ENCODE assay signal across 8 mouse cellular contexts in genomic region chr2:31654854-31655559, GRCm38 (mm10). TPM values are rescaled to one million over a fixed set of nuclear protein-coding genes. Genes with fewer than 3 reads are reported as not detected.
DNase-seq lines count a peak whose midpoint lies in the region; ATAC-seq lines count a peak whose summit lies in the region.

No protein-coding gene starts in this region.

- peak overlapping the region; percentile 54 for H3K4me3 ChIP-seq in kidney, embryonic 15.5 days (replicated peaks)
- peak overlapping the region; percentile 50 for H3K4me3 ChIP-seq in neural tube, embryonic 12.5 days

- H3K4me2 ChIP-seq in kidney, embryonic 15.5 days: peak overlapping the region; percentile 95
- peak overlapping the region; percentile 86 for H3K4me2 ChIP-seq in neural tube, embryonic 12.5 days (replicated peaks)

- DNase-seq in ovary, postnatal 14 days (ENCODE audit: low spot score): peak; percentile 39
- DNase-seq in ovary, postnatal 10 days (ENCODE audit: low spot score): no peak
- peak; percentile 88 to 90 for DNase-seq in cerebellum, postnatal 10 days
- peak; percentile 50 for DNase-seq in gastrocnemius, postnatal 14 days
- peak; percentile 33 for DNase-seq in liver

- intact Hi-C loops in gastrocnemius, postnatal 14 days (cut with DNase I; ENCODE audit: low total_unique reads): loop anchor here (2.0 kb wide), 1 partner anchor 168 kb away; no protein-coding TSS in a partner anchor

- no peak overlapping the region for H3K27ac ChIP-seq in kidney, embryonic 15.5 days
- no peak overlapping the region for H3K27ac ChIP-seq in neural tube, embryonic 12.5 days

- peaks cover 17% of the 10 kb centered on the region for H3K4me1 ChIP-seq in kidney, embryonic 15.5 days
- peaks cover 12% of the 10 kb centered on the region for H3K4me1 ChIP-seq in neural tube, embryonic 12.5 days

- no peak for ATAC-seq in kidney, embryonic 15.5 days (replicated peaks; ENCODE audit: low FRiP score)
- no peak for ATAC-seq in neural tube, embryonic 12.5 days (ENCODE audit: low FRiP score, low read depth)
- no peak for ATAC-seq in megakaryocyte-erythroid progenitor cell, adult 5-6 weeks (replicated peaks; ENCODE audit: low FRiP score, low TSS enrichment, poor library complexity, severe bottlenecking)

- H3K9ac ChIP-seq in kidney, embryonic 15.5 days: peak overlapping the region; percentile 29; the same call in 1 of the 2 replicates
- H3K9ac ChIP-seq in neural tube, embryonic 12.5 days: no peak overlapping the region

- H3K27me3 ChIP-seq in kidney, embryonic 15.5 days: peaks cover 82% of the 10 kb centered on the region
- H3K27me3 ChIP-seq in neural tube, embryonic 12.5 days (replicated peaks): peaks cover 94% of the 10 kb centered on the region

- 0 out of 2 replicates have a peak, but pooled peaks cover 3% of the 10 kb centered on the region for H3K9me3 ChIP-seq in kidney, embryonic 15.5 days (replicated peaks)
- H3K9me3 ChIP-seq in neural tube, embryonic 12.5 days: peaks cover 5% of the 10 kb centered on the region; the same call in 1 of the 2 replicates

- 5% methylated on average over 22 of the region's 22 CpGs for WGBS in kidney, embryonic 15.5 days
- 7% methylated on average over 22 of the region's 22 CpGs for WGBS in neural tube, embryonic 12.5 days

- no peaks in the 10 kb centered on the region for H3K36me3 ChIP-seq in kidney, embryonic 15.5 days
- H3K36me3 ChIP-seq in neural tube, embryonic 12.5 days: no peaks in the 10 kb centered on the region

RNA-seq across cellular contexts. Expression of gene Prdm12, which starts 15.2 kb away (rescaled TPM):
- not detected for total RNA-seq in gastrocnemius, postnatal 14 days (2021)
- polyA plus RNA-seq in kidney, embryonic 15.5 days (2015; fragmentation: Nextera tagmentation; extraction: Ambion mirVana): not detected in 2 replicates
- 37.3 and 54.2 TPM in 2 replicates for polyA plus RNA-seq in neural tube, embryonic 12.5 days (2016; fragmentation: Nextera tagmentation; extraction: Ambion mirVana)
- not detected in 2 replicates for total RNA-seq in megakaryocyte-erythroid progenitor cell, adult 5-6 weeks (2014; fragmentation: Nextera tagmentation)
- not detected in 2 replicates for total RNA-seq in megakaryocyte-erythroid progenitor cell, adult 5-6 weeks (2017)

RNA-seq across cellular contexts. Expression of gene Exosc2, which starts 15.5 kb away (rescaled TPM):
- total RNA-seq in gastrocnemius, postnatal 14 days (2021): 1 to 10 TPM; 7.8 to 8.5 TPM
- 75.7 and 77.7 TPM in 2 replicates for polyA plus RNA-seq in kidney, embryonic 15.5 days (2015; fragmentation: Nextera tagmentation; extraction: Ambion mirVana)
- polyA plus RNA-seq in neural tube, embryonic 12.5 days (2016; fragmentation: Nextera tagmentation; extraction: Ambion mirVana): 50.5 and 51.3 TPM in 2 replicates
- total RNA-seq in megakaryocyte-erythroid progenitor cell, adult 5-6 weeks (2014; fragmentation: Nextera tagmentation): 89.1 and 94.6 TPM in 2 replicates
- 115 and 151 TPM in 2 replicates for total RNA-seq in megakaryocyte-erythroid progenitor cell, adult 5-6 weeks (2017)

RNA-seq across cellular contexts. Expression of gene Abl1, which starts 33.2 kb away (rescaled TPM):
- 10 to 100 TPM; 25.5 to 28.4 TPM for total RNA-seq in gastrocnemius, postnatal 14 days (2021)
- polyA plus RNA-seq in kidney, embryonic 15.5 days (2015; fragmentation: Nextera tagmentation; extraction: Ambion mirVana): 43.9 and 46.2 TPM in 2 replicates
- polyA plus RNA-seq in neural tube, embryonic 12.5 days (2016; fragmentation: Nextera tagmentation; extraction: Ambion mirVana): 38.2 and 38.6 TPM in 2 replicates
- 40.2 and 40.4 TPM in 2 replicates for total RNA-seq in megakaryocyte-erythroid progenitor cell, adult 5-6 weeks (2014; fragmentation: Nextera tagmentation)
- total RNA-seq in megakaryocyte-erythroid progenitor cell, adult 5-6 weeks (2017): 20.9 and 22.9 TPM in 2 replicates

Comparison
In these comparisons a context has a peak if more than half of its experiments do, and no peak if none do; other contexts are left out.
1. RNA of gene Exosc2, which starts 15.5 kb away (total RNA-seq): 89.1 to 151 TPM in megakaryocyte-erythroid progenitor cell, adult 5-6 weeks; 7.8 to 8.5 TPM in gastrocnemius, postnatal 14 days; every median in the first group is over 4 times any median in the second.